Mouse (Mus musculus) CH12.LX (cell line): ENCODE data around the gene Mfsd2a. TPM values are rescaled to one million over a fixed set of nuclear protein-coding genes. Genes with fewer than 3 reads are reported as not detected.

Experiments
- DNase-seq: peaks from one replicate; pipeline ENCODE4 v3.0.0-alpha.2; 2013; ENCODE audit errors: extremely low read depth
- H3K27ac ChIP-seq: 2 replicates; pipeline ENCODE4 v1.5.1; 2012; ENCODE audit warnings: low read depth, mild to moderate bottlenecking, control low read depth, moderate library complexity; ENCODE audit not compliant: insufficient read depth
- H3K27me3 ChIP-seq: replicated peaks from 2 replicates; pipeline ENCODE3; 2012; ENCODE audit warnings: inconsistent platforms
- H3K36me3 ChIP-seq, 2 experiments: replicated peaks in 1 of 2; 2 replicates each; pipeline versions ENCODE3 to v1.6.1; 2012; ENCODE audit warnings: inconsistent platforms in 1 of 2, low read length in 1 of 2, mild to moderate bottlenecking in 1 of 2, mixed read lengths in 1 of 2, moderate library complexity in 1 of 2; ENCODE audit not compliant: control insufficient read depth in 1 of 2, insufficient read depth in 1 of 2
- H3K4me1 ChIP-seq, 2 experiments: 2 replicates each; pipeline ENCODE4 v1.6.1; 2012; ENCODE audit warnings: inconsistent platforms in 1 of 2, moderate library complexity in 1 of 2; ENCODE audit not compliant: insufficient read depth in 2 of 2, control insufficient read depth in 1 of 2
- H3K4me2 ChIP-seq: 2 replicates; pipeline ENCODE4 v1.6.1; 2012; ENCODE audit warnings: low read depth, mild to moderate bottlenecking, control low read depth; ENCODE audit not compliant: poor library complexity, insufficient read depth, severe bottlenecking
- H3K4me3 ChIP-seq, 3 experiments: fragments of 150-350 bp in 1 of 3; sonication (generic) in 1 of 3; replicated peaks in 1 of 3; 2 replicates each; pipeline versions ENCODE3 to v1.5.1; 2011 to 2012; ENCODE audit warnings: low read depth in 2 of 3, low read length in 2 of 3, mild to moderate bottlenecking in 2 of 3, moderate library complexity in 2 of 3, control low read depth in 1 of 3, improper control_type of control experiment in 1 of 3, inconsistent platforms in 1 of 3, mixed read lengths in 1 of 3; ENCODE audit not compliant: poor library complexity in 1 of 3
- H3K79me2 ChIP-seq: replicated peaks from 2 replicates; pipeline ENCODE4 v1.6.1; 2012; ENCODE audit warnings: mild to moderate bottlenecking, moderate library complexity; ENCODE audit not compliant: control insufficient read depth, poor library complexity, insufficient read depth, severe bottlenecking; ENCODE audit errors: extremely low read depth
- H3K9ac ChIP-seq: 2 replicates; pipeline ENCODE4 v1.6.1; 2012; ENCODE audit warnings: low read depth, mild to moderate bottlenecking, control low read depth, moderate library complexity; ENCODE audit not compliant: insufficient read depth
- H3K9me3 ChIP-seq: replicated peaks from 2 replicates; pipeline ENCODE3; 2012; ENCODE audit warnings: low read length, inconsistent platforms, mixed read lengths
- CHD1 ChIP-seq: IDR thresholded peaks from 2 replicates; pipeline ENCODE4 v1.6.1; 2012; ENCODE audit warnings: low read depth, low read length, improper control_type of control experiment, inconsistent platforms
- HCFC1 ChIP-seq: IDR thresholded peaks from 2 replicates; pipeline ENCODE4 v1.6.1; 2012; ENCODE audit warnings: low read depth, mild to moderate bottlenecking, inconsistent platforms, low read length, improper control_type of control experiment
- IRF4 ChIP-seq: IDR thresholded peaks from 2 replicates; pipeline ENCODE4 v1.6.1; 2014; ENCODE audit warnings: low read depth, mild to moderate bottlenecking, inconsistent platforms, low read length, improper control_type of control experiment
- JUN ChIP-seq: IDR thresholded peaks from 2 replicates; pipeline ENCODE4 v1.6.1; 2011; ENCODE audit warnings: low read depth, mild to moderate bottlenecking, low read length, improper control_type of control experiment, moderate library complexity; ENCODE audit not compliant: insufficient read depth
- MAX ChIP-seq: IDR thresholded peaks from 2 replicates; pipeline ENCODE4 v1.6.1; 2011; ENCODE audit warnings: low read length, improper control_type of control experiment
- MEF2A ChIP-seq: IDR thresholded peaks from 2 replicates; pipeline ENCODE4 v1.6.1; 2014; ENCODE audit warnings: low read depth, mild to moderate bottlenecking, inconsistent platforms, low read length, improper control_type of control experiment, borderline replicate concordance
- MXI1 ChIP-seq: IDR thresholded peaks from 2 replicates; pipeline ENCODE4 v1.6.1; 2011; ENCODE audit warnings: mild to moderate bottlenecking, low read depth, low read length, improper control_type of control experiment
- NRF1 ChIP-seq: IDR thresholded peaks from 2 replicates; pipeline ENCODE4 v1.6.1; 2014; ENCODE audit warnings: low read depth, mild to moderate bottlenecking, inconsistent platforms, low read length, improper control_type of control experiment, moderate library complexity
- POLR2AphosphoS2 ChIP-seq: IDR thresholded peaks from 2 replicates; pipeline ENCODE4 v1.6.1; 2011; ENCODE audit warnings: low read depth, low read length, improper control_type of control experiment
- TBP ChIP-seq: conservative IDR thresholded peaks from 2 replicates; pipeline ENCODE4 v1.6.1; 2011; ENCODE audit warnings: low read depth, low read length, improper control_type of control experiment
- TCF12 ChIP-seq: IDR thresholded peaks from 2 replicates; pipeline ENCODE4 v1.6.1; 2014; ENCODE audit warnings: low read depth, mild to moderate bottlenecking, inconsistent platforms, low read length, improper control_type of control experiment
- UBTF ChIP-seq: IDR thresholded peaks from 2 replicates; pipeline ENCODE4 v1.6.1; 2012; ENCODE audit warnings: low read depth, mild to moderate bottlenecking, inconsistent platforms, low read length, improper control_type of control experiment, moderate library complexity
- USF1 ChIP-seq: IDR thresholded peaks from 2 replicates; pipeline ENCODE4 v1.6.1; 2014; ENCODE audit warnings: low read depth, mild to moderate bottlenecking, inconsistent platforms, low read length, improper control_type of control experiment
- USF2 ChIP-seq: conservative IDR thresholded peaks from 2 replicates; pipeline ENCODE4 v1.6.1; 2011; ENCODE audit warnings: low read depth, low read length, improper control_type of control experiment
- ZC3H11A ChIP-seq: IDR thresholded peaks from 2 replicates; pipeline ENCODE4 v1.6.1; 2012; ENCODE audit warnings: low read depth, mild to moderate bottlenecking, inconsistent platforms, low read length, improper control_type of control experiment
- dilution Hi-C: fragments of 300-500 bp; cut with MboI; formaldehyde crosslinking; loops from 2 replicates; pipeline ENCODE4 v1.14.3; 2020; ENCODE audit warnings: low sequenced_read_pairs; ENCODE audit not compliant: extremely low pct_unique_long_range_greater_than_20kb, extremely low pct_ligation_motif_present
- in situ Hi-C: fragments of 300-500 bp; cut with MboI; formaldehyde crosslinking; loops from 3 replicates; pipeline ENCODE4 v1.14.3; 2019; ENCODE audit warnings: low sequenced_read_pairs, low pct_ligation_motif_present, low pct_unique_long_range_greater_than_20kb, mixed read lengths
- polyA plus RNA-seq: library from polyadenylated mRNA; unstranded; fragments of >175 nt; gene quantifications from 2 replicates; pipeline ENCODE4 v1.2.1, GENCODE M21; 2012; ENCODE audit warnings: low read depth; ENCODE audit not compliant: insufficient read length
- total RNA-seq, 2 experiments: library from RNA; depleted of rRNA; stranded (reverse); fragments of 300-350 nt in 1 of 2; fragments of >200 nt in 1 of 2; gene quantifications; 2 replicates each; pipeline ENCODE4 v1.2.3; 2012 to 2014

Gene Mfsd2a
- total and polyA plus RNA-seq, 3 experiments: 17.3 to 18.3 (median 17.4) TPM

DNA sequence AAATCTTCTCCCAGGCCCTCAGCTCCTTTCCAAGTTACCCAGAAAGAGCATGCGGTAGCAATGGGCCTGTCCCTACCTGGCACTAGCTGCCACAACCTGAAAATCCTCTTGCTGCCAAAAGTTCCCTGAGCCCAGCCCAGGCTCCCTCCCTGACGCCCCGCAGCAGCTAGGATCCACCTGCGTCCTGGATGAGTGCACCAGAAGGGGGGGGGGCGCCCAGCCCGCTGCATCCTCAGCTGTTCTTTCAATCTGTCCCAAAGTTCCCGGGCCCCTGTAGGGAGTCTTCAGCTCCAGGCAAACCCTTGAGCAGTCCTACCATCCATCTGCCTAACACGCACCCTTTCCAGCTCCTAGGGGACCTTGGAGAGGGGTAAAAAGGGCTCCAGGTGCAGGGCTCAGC, 1.2 kb downstream of the Mfsd2a start:
- DNase-seq: no peak
- Histone ChIP-seq H3K27me3 (no peaks in the 10 kb centered on the region), H3K4me2 (peak overlapping the region; percentile 56), H3K36me3 (peaks cover 20 to 50% of the 10 kb centered on the region in 2 experiments), H3K79me2 (peaks cover 25% of the 10 kb centered on the region), H3K4me1 (peaks cover 17 to 46% of the 10 kb centered on the region in 2 experiments), H3K4me3 (peak overlapping the region; percentile 79 to 92 (median 83)), H3K27ac (no peak overlapping the region), H3K9me3 (no peaks in the 10 kb centered on the region), H3K9ac (peak overlapping the region; percentile 60)
- TF ChIP-seq MAX: no peak
- TF ChIP-seq UBTF: 0 out of 2 replicates have a peak, but pooled peaks have one; percentile 30
- in situ Hi-C loops (no loop called here), dilution Hi-C loops (no loop called here)

DNA sequence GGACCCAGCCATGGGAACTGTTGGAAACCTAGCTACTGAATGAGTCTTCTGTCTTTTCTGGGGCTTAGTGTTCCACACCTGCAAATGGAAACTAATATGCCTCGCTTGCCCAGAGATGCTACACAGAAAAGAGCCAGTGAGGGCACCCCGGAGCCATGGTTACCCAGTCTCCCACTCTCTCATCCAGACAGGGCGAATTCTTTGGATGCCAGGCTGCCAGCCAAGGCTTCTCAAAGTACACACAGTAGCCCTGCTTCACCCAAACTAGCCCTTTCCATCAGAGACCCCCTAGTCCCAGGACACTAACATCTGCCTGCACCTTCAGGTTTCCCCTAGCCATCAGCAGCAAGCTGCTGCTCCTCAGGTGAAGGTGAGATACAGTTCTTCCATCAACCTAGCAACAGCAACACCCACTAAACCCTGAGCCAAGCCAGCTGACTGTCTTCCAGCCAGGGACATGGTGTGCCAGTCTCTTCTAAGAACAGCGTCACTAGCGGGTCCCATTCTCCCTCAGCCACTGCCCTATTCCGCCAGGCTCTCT, 2.4 kb downstream of the Mfsd2a start:
- DNase-seq: no peak
- Histone ChIP-seq H3K9me3 (no peaks in the 10 kb centered on the region), H3K27ac (no peak overlapping the region), H3K4me3 (no peak overlapping the region), H3K27me3 (no peaks in the 10 kb centered on the region), H3K9ac (no peak overlapping the region), H3K4me2 (no peak overlapping the region), H3K36me3 (peaks cover 25 to 62% of the 10 kb centered on the region in 2 experiments), H3K4me1 (peaks cover 22 to 58% of the 10 kb centered on the region in 2 experiments), H3K79me2 (peaks cover 32% of the 10 kb centered on the region)
- in situ Hi-C loops (no loop called here), dilution Hi-C loops (no loop called here)
- TF ChIP-seq JUN: no peak
- TF ChIP-seq MAX: no peak
- no peak for TF ChIP-seq POLR2AphosphoS2
- TF ChIP-seq USF1: no peak
- no peak for TF ChIP-seq USF2
- TF ChIP-seq TCF12: no peak

- DNase-seq: no peak
- Histone ChIP-seq H3K27ac (0 out of 2 replicates have a peak overlapping the region, but pooled peaks have one; percentile 35), H3K9me3 (no peaks in the 10 kb centered on the region), H3K36me3 (peaks cover 38 to 74% of the 10 kb centered on the region in 2 experiments), H3K4me1 (peaks cover 22 to 64% of the 10 kb centered on the region in 2 experiments), H3K4me3 (no peak overlapping the region), H3K79me2 (peaks cover 35% of the 10 kb centered on the region), H3K9ac (no peak overlapping the region), H3K4me2 (no peak overlapping the region), H3K27me3 (no peaks in the 10 kb centered on the region)
- dilution Hi-C loops (no loop called here), in situ Hi-C loops (no loop called here)
- no peak for TF ChIP-seq TBP
- TF ChIP-seq MXI1: no peak
- no peak for TF ChIP-seq IRF4
- no peak for TF ChIP-seq MEF2A
- no peak for TF ChIP-seq HCFC1
- TF ChIP-seq NRF1: no peak
- no peak for TF ChIP-seq JUN
- no peak for TF ChIP-seq ZC3H11A
- no peak for TF ChIP-seq POLR2AphosphoS2
- no peak for TF ChIP-seq CHD1
Measured at GRCm38 (mm10) chr4:122956301-122956700, 4.7 kb downstream of the Mfsd2a start.
